Mouse (Mus musculus): Measurements from ENCODE around the gene Zfp553.

The Zfp553 gene

DNA sequence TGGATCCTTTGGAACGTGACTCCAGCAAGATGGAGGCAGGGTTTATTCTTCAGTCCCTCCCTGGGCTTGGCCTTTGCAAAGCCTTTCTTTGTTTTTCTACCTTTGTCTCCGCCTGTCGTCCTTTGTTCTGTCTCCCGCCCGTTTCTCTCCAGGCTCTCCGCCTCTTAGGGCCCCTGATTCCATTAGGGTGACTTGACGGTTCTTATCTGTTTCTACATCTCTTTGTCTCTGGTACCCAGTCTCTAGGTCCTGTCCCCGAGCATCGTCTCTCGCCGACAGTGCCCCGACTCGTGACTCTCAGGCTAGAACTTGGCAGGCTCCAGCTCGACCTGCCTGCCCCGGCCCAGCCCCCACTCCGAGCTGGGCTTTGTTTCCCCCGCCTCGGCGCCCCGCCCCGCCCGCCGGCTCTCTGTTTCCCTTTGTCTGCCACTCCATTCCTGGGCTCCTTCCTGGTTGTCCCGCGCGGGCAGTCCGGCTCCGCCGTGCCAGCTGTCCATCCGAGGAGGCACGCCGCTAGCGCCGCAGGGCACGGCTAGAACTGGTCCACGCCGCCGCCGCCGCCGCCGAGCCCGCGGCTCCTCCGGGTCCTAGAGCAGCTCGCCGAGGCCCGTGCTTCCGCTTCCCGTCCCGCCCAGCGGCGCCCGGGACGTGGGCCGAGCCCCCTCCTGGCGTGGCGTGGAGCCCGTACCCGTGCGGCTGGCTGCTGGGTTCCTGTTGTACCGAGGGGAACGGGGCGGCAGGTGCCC, at the start of gene Zfp553, which contains the start of gene Sept1:
Zfp553 (plus strand) TSS at position 440 of the 746 bp plus-strand sequence.
Sept1 (minus strand) TSS at position 509 of the 746 bp plus-strand sequence.
- DNase-seq (ENCODE audit: low spot score) = peak; percentile 69

DNA sequence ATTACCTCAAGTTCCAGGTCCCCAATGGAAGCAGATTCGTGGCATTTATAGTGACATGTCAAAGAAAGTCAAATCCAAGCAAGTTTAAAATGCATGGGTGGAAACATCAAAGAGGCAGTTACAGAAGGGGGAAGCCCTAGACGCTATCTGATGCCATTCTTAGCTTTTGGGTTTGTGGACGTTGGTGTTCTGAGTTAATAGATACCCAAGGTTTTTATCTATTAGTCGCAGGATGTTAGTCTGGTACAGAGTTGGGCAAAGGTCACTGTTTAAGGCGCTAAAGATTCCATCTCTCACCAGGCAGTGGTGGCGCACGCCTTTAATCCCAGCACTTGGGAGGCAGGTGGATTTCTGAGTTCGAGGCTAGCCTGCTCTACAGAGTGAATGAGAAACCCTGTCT, 49.5 kb upstream of the Zfp553 start:
- DNase-seq (ENCODE audit: low spot score) = no peak

DNA sequence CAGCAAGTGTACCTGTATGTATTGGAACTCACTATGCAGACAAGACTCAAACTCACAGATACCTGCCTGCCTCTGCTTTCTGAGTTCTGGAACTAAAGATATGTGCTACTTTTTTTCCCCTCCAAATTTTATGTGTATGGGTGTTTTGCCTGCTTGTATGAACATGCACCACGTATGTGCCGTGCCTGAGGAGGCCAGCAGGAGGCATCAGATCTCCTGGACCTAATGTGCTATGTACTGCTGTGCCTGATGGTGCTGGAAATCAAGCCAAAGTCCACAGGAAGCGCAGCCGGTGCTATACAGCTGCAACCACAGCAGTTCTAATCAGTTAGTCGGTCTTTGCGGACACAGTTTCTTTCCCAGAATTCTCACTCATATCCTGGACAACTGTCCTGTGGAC, 49.0 kb upstream of the Zfp553 start:
- DNase-seq (ENCODE audit: low spot score) = no peak

DNA sequence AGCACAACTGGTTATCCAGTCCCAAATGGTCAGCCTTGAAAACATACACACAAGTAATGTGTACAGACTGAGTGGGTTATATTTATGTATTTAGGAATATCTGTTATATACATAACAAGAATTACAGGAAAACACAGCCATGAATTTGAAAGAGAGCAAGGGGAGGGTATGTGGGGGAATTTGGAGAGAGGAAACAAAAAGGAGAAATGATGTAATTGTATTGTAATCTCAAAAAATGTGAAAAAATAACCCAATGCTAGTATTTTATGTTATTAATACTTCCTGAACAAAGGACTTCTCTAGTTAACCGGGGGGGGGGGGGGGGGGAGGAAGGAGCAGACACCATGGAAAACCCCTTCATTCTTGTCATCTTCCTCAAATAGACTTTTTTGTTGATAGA, 48.1 kb upstream of the Zfp553 start:
- no peak for DNase-seq (ENCODE audit: low spot score)

DNA sequence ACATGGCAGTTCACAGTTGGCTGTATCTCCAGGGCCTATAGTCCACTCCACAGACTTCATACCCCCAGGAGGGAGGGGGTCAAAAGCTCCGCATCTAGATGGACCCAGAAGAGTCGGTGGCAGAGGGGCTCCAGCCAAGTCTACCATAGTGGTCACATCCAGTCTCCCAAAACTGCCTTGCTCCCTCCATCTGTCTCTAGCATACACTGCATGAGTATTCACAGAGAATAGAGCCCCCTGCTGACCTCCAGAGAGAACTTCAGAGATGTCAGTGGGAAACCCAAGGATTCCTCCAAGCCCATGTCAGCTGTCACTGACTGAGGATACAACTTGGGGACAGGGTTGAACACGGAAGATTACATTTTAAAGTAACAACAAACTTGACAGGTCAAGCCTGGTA, 47.3 kb upstream of the Zfp553 start:
- no peak for DNase-seq (ENCODE audit: low spot score)

GRCm38 (mm10) chr7:127187351-127187750, 45.5 kb upstream of the Zfp553 start:
- no peak for DNase-seq (ENCODE audit: low spot score)

GRCm38 (mm10) chr7:127188305-127189276, 44.3 kb upstream of the Zfp553 start:
- DNase-seq (ENCODE audit: low spot score) = no peak

DNA sequence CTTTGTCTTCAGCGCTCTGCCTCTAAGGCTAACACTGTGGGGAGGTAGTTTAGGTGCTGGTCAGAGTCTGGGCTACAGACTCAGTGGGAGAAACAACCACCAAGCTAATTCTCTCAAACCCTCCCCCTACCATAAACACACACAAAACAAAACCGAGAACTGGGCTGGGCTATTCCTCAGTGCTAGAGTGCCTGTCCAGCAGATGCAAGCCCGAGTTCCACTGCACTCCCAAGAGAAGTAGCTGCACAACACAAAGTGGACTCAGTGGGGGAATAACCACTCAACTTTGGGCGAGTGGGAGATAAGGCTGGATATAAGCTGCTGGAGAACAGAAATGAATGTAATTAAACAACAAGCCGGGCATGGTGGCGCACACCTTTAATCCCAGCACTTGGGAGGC, 42.2 kb upstream of the Zfp553 start:
- DNase-seq (ENCODE audit: low spot score) = no peak

GRCm38 (mm10) chr7:127192989-127193388, 39.9 kb upstream of the Zfp553 start:
- DNase-seq (ENCODE audit: low spot score) = no peak

- no peak for DNase-seq (ENCODE audit: low spot score)
Measured at GRCm38 (mm10) chr7:127194011-127194632, 38.7 kb upstream of the Zfp553 start.

- DNase-seq (ENCODE audit: low spot score) = no peak
Measured at GRCm38 (mm10) chr7:127194633-127195029, 38.2 kb upstream of the Zfp553 start.

- DNase-seq (ENCODE audit: low spot score) = peak; percentile 94
Measured at GRCm38 (mm10) chr7:127195544-127196295, 37.1 kb upstream of the Zfp553 start, which contains the start of gene Cd2bp2. Gene Cd2bp2, minus strand, starts transcription at chr7:127196050.

GRCm38 (mm10) chr7:127196484-127196883, 36.4 kb upstream of the Zfp553 start:
- DNase-seq (ENCODE audit: low spot score) = no peak

DNA sequence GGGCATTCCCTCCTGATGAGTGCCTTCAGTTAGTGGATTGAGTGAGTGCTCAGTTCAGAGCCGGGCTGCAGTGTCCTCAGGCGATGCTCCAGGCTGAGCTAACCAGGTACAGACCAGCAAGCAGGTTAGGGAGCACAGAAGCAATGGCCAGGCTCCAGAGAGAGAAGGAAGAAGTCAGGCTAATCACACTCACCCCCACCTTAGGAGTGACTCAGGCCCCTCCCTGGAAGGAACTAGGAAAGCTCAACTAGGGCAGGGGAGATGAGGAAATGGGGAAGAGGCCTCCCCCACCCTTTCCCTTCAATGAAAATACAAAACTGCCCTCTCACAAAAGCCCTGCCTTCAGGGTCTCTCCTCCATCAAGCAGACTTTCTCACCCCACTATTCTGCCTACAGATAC, 26.3 kb upstream of the Zfp553 start:
- no peak for DNase-seq (ENCODE audit: low spot score)

- DNase-seq (ENCODE audit: low spot score) = peak; percentile 35
Measured at GRCm38 (mm10) chr7:127207374-127208294, 25.2 kb upstream of the Zfp553 start.

DNA sequence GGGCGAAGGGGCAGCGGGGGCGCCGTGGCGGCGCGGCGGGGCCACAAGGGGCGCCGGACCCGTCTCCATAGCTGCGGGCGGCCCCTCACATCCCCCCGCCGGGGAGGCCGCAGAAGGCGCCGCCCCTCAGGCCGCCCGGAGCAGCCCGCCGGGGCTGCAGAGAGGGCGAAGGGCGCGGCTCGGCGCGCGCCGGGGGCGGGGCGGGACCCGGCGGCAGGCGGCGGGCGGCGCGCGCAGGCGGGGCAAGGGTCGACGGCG, 24.6 kb upstream of the Zfp553 start, which contains the start of gene Tbc1d10b:
Tbc1d10b (minus strand) TSS at position 174 of the 258 bp plus-strand sequence.
- no peak for DNase-seq (ENCODE audit: low spot score)

DNA sequence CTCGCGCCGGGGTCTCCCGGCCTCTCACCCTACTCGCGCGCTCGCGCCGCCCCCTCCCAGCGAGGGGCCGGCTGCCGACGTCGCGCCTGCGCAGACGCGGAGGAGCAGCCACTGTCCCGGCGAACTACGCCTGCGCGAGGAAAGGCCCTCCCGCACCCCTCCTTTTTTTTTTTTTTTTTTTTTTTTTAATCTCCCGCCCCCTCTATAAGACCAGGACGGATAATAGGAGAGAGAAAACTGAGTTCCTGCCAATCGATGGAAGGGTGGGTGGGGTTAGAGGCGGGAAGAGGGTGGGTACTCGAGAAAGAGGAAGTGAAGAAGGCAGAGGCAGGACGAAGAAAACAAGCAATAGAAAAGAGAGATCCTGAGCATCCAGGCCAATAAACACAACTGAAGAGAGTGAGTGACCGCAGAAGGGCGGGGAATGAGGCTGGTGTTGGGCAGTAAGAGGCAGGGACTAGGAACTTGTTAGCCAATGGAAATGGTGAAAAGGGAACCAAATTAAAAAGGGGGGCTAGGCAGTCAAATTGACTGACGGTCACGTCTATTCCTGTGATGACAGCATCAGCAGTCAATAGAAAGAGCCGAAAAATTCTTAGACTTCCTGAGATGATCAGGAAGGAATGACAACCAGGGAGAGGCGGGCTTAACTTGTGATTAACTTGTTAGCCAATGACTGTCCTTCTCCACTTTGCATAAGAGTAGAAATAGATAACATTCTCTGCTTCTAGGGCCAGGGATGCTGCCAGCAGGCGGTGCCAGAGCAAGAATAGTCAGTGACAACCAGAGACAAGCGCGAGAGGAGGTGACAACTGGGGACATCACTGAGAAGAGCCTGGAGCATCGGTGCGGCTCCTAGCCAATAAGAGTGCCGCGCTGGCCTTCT, 24.1 kb upstream of the Zfp553 start, which contains the start of gene Mylpf:
Mylpf (plus strand) TSS at position 338 of the 886 bp plus-strand sequence.
- peak; percentile 96 for DNase-seq (ENCODE audit: low spot score)

GRCm38 (mm10) chr7:127209851-127210250, 23.0 kb upstream of the Zfp553 start:
- no peak for DNase-seq (ENCODE audit: low spot score)

GRCm38 (mm10) chr7:127210266-127210665, 22.6 kb upstream of the Zfp553 start:
- no peak for DNase-seq (ENCODE audit: low spot score)

Data from ovary, adult 18-20 months (tissue).